In the genomic region with DNA sequence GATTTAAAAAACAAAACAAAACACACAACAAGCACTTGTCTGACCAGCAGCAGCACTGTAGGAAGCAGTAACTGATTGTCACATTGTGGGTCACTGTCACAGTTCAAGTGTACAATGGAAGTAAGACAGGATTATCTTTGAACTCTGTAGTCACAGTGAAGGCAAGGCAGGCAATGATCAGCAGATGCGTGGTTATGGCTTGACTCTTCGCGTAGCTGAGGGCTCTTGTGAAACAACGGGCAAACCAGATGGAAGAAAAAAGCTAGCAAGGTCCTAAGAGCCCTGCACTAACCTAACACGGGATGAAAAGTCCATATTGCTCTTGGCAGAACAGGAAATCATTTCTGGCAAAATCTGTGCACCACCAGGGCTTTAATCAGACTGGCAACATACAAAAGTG, we compare ENCODE assay signal across 25 mouse cellular contexts.
"Had no signal": no experiment of that assay in that cellular context is flagged by ENCODE, and none has a peak within 500 bp of the region (broad histone marks: within the 10 kb centered on the region; RNA-seq: fewer than 3 reads in every experiment).

No protein-coding gene starts in this region.

- H3K9ac ChIP-seq: heart, embryonic 15.5 days; kidney, embryonic 15.5 days; limb, embryonic 15.5 days had no signal

- H3K27me3 ChIP-seq: heart, embryonic 13.5 days; heart, embryonic 15.5 days; hindbrain, embryonic 13.5 days; hindbrain, embryonic 15.5 days; kidney, embryonic 15.5 days; limb, embryonic 13.5 days; limb, embryonic 15.5 days had no signal

- H3K27ac ChIP-seq: heart, embryonic 10.5 days; heart, embryonic 13.5 days; hindbrain, embryonic 13.5 days; hindbrain, embryonic 15.5 days; hindbrain, postnatal 0 days; kidney, embryonic 15.5 days; kidney, postnatal 0 days; limb, embryonic 13.5 days; limb, embryonic 15.5 days had no signal

- H3K9me3 ChIP-seq: heart, embryonic 10.5 days; heart, embryonic 13.5 days; heart, embryonic 15.5 days; hindbrain, embryonic 13.5 days; hindbrain, embryonic 15.5 days; kidney, embryonic 15.5 days; limb, embryonic 13.5 days; limb, embryonic 15.5 days had no signal

- DNase-seq: forebrain, postnatal 0 days; gastrocnemius, postnatal 14 days; gastrocnemius, postnatal 36 days; heart, adult 18-20 months; heart, postnatal 14 days; heart, postnatal 36 days; kidney, adult 11 months; kidney, adult 2 months; kidney, adult 9 months; kidney, postnatal 14 days; kidney, postnatal 36 days; layer of hippocampus, adult 9-11 months; layer of hippocampus, postnatal 36 days; left cerebral cortex, postnatal 4 days had no signal

- ATAC-seq: forebrain, postnatal 0 days; hindbrain, postnatal 0 days; intestine, embryonic 16.5 days had no signal
